Mouse (Mus musculus) testis, postnatal 14 days (tissue): Measurements from ENCODE around the gene Zbed5.
A peak's percentile ranks its signal among the peaks of the same experiment; 100 is the strongest.
"Not testable (repeated sequence)": the region's sequence is repeated elsewhere in the genome, so short reads cannot be mapped to it uniquely, and the experiment has no call there.

Experiments
- DNase-seq: peaks from one replicate; pipeline ENCODE4 v3.0.0; 2021; ENCODE audit warnings: low spot score

Zbed5 gene

DNA sequence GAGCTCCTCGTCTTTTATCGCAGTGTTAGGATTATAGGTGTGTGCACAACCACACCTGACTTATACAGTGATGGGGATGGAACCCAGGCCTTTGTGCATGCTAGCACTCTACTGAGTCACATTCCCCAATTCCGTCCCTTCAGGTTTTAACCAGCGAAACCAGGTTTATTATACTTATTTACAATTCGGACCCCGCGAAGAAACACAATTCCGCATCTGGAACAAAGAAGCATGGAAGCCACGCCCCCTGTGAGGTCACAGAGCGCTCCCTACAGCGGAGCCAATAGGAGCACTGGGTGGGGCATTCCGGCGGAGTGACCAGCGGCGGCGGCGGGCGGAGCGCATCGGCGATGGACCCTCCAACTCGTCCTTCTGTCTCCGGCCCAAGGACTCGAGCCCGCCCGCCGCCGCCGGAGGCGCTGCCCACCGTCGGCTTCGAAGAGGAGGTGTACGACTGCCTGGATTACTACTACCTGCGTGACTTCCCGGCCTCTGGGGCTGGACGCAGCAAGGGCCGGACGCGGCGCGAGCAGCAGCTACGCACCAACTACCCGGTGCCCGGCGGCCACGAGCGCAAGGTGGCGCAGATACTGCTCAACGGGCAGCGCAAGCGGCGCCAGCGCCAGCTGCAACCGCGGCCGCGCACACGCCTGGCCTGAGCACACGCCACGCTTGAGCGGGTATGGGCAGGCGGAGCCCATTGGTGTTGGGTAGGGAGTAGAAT, 12.9 kb downstream of the Zbed5 start, which contains the start of gene Nupr1l:
Gene Nupr1l, plus strand, starts transcription at position 299 of the 724 bp plus-strand sequence.
- peak; percentile 89 for DNase-seq

DNA sequence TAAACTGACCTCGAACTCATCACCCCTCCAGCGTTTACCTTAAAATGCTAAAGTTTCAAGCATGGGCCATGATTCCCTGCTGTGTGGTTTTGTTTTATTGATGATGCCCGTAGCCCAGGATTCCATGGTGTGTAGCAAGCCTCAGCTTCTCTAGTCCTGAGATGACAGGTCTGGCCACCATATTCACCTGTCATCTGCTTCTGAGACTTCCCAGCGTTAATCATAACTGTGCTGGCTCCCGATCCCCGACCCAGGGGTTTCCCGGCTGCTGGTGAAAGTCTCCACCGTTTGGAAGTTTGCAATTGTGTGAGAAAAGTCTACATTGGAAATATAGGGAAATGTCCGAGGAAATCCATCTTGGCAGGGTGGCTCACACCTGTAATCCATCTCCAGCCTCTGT, 13.6 kb downstream of the Zbed5 start:
- no peak for DNase-seq

DNA sequence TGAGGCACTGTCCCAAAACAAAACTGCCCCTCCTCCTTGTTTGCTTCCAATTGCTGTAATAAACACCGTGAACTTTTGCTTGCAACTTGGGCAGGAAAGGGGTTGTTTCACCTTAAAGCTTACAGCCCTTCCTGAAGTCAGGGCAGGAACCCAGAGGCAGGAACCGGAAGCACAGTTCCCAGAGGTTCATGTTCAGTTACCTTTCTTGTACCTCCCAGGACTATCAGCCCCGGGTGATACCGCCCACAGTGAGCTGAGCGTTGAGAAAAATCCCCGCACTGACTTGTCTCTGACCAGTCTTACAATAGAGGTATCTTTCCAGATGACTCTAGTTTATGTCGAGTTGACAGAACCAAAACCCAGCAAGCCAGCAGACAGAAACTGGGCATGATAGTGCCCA, 14.1 kb downstream of the Zbed5 start:
- no peak for DNase-seq

DNA sequence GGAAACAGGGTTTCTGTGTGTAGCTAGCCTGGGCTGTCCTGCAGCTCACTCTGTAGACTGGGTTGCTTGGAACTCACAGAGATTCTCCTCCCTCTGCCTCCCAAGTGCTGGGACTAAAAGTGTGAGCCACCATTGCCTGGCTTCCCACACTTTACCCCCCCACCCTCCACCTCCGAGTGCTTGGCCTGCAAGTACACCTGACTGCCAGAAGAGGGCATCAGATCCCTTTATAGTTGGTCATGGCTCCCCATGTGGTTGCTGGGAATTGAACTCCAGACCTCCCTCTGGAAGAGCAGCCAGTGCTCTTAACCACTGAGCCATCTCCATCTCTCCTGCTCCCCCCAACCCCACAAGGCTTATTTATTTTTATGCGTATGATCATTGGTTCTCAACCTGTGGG, 18.5 kb downstream of the Zbed5 start:
- DNase-seq: no peak

DNA sequence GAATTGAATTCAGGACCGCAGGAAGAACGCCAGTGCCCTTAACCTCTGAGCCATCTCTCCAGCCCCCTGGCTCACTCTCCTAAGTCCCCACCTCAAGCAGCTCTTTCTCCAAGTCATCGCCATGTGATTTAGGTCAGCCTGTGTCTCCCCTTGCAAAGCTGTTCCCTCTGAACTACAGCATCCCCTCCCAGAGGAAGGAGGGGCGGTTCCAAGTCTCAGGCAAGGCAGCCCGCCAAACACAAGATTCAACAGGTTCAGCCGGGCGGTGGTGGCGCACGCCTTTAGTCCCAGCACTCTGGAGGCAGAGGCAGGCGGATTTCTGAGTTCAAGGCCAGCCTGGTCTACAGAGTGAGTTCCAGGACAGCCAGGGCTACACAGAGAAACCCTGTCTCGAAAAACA, 20.0 kb downstream of the Zbed5 start:
- DNase-seq: not testable (repeated sequence)

DNA sequence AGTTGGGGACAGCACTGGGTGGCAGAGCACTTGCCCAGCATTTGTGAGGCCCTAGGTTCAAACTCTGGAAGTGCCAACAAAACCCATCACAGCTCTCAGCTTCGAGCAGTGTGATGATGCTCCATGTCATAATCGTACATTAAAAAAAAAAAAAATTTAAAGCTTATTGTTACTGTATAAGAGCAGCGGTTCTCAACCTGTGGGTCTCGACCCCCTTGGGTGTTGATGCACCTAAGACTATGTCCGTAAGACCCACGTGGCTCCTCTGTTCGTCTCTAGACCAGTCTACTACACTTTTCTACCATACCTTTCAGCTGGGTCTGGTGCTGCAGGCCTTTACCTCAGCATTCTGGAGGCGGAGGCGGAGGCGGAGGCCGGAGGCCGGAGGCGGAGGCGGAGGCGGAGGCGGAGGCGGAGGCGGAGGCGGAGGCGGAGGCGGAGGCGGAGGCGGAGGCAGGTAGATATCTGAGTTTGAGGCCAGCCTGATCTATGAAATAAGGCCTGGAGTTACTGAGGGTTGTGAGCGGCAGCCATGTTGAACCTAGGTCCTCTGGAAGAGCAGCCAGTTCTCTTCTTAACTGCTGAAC, 22.6 kb downstream of the Zbed5 start:
- DNase-seq: no peak

DNA sequence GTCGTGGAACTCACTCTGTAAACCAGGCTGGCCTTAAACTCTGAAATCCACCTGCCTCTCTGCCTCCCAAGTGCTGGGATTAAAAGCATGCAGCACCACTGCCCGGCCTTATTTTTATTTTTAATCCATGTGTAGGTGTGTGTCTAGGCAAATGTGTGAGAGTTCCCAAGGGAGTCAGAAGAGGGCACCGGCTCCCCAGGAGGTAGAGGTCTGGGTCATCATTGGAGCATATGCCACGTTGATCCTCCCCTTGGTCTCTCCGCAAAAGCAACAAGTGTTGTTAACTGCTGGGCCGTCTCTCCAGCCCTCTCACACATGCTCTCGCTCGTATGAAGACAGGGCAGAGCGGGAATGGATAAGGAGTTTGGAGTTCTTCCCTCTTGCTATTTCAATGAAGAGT, 23.2 kb downstream of the Zbed5 start:
- no peak for DNase-seq

DNA sequence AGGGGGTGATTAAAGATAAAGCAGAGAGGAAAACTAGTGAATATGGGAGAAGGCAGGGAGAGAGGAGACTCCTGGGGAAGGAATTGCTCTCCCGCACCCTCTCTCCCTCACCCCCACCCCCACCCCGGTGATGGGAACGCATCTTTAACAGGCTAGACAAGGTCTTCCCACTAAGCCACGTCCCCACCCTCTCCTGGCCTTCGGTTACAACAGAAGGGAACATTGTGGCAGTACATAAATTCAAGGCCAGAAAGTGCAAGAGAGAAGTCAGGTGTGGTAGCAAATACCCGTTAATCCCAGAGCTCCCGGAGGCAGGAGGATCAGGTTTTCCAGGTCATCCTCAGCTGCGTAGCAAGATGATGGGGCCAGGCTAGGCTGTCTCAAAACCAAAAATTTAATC, 23.8 kb downstream of the Zbed5 start:
- no peak for DNase-seq

DNA sequence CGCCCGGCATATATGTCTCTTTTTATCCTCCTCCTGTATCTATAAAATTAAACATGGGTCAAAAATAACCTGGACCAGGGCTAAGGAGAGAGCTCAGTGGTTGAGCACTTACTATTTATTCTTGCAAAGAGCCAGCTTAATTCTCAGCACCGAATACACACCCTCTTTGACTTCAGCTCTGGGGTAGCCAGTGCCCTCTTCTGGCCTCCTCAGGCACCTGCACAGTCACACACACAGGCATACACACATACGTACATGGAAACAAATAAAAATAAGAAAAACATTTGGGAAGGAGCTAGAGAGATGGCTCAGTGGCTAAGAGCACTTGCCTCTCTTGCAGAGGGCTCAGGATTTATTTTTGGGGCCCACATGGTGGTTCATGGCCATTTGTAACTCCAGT, 26.4 kb downstream of the Zbed5 start:
- no peak for DNase-seq

DNA sequence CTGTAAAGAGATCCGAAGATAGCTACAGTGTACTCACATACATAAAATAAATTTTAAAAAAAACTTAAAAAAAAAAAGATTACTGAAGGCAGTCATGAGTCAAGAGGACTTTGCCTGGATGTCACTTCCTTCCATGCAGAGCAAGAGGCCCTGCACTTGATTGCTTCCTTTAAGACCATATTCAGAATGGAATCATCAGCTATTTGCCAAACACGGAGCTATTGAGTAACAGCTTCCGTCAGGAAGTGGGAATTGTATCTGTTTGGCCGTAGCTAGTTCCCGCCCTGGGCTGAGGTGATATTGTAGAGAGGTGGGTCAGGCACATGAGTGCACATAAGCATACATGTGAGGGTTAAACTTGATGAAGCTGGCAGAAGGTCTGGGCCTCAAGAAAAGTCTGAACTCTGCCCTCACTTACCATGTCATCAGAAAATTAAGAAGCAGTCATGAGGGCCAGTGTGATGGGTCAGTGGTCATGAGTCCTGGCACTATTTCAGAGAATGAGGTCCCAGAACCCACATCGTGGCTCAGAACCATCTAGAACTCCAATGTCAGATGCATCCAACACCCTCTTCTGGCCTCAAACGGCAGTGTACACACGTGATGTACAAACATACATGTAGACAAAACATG, 29.4 kb downstream of the Zbed5 start:
- DNase-seq: no peak

DNA sequence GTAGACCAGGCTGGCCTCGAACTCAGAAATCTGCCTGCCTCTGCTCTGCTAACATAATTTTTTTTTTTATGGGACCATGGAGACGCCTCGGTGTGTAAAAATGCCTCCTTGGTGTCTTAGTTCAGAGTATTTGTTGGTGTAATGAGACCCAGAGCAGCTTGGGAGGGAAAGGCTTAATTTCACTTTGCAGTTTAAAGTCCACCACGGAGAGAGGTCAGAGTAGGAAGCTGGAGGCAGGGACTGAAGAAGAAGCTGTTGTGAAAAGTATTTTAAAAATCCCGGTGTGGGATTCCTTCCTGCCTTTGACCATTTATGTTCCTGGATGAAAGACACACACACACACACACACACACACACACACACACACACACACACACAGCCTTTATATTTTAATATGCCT, 30.4 kb downstream of the Zbed5 start:
- no peak for DNase-seq

DNA sequence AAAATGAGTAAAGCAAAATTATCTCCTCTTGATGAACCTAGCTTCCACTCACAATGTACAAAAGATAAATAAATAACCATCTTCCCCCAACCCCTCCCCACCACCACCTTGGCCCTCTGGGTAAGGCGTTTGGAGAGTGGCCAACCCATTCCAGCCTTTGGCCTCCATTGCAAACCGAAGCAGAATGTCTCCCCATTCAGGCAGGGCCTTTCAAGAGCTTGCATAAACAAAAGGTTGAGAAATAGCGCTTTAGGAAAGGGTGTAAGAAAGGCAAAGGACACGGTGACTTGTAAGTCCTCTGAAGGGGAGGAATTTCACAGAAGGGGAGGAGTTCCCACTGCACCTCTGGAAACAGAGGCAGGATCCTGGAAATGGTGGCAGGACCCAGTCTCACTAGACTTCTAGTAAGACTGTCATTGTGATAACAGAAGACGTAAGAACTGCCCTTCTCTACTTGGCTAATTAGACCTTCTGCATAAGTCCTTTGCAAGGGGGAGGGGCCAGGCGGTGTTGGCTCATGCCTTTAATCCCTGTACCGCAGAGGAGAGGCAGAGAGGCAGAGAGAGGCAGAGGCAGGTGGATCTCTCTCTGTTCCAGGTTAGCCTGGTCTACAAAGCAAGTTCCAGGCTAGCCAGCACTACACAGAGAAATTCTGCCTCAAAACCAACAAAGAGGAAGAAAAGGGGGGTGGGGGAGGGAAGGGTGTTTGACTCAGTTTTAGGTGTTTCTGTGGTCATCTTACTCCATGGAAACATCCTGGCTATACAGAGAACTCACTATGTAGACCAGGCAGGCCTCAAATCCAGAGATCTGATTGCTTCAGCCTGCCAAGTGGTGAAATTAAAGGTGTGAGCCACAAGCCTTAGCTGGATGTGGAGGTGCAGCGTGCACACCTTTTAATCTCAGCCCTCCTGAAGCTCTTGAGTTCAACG, 34.7 kb downstream of the Zbed5 start:
- DNase-seq: no peak

DNA sequence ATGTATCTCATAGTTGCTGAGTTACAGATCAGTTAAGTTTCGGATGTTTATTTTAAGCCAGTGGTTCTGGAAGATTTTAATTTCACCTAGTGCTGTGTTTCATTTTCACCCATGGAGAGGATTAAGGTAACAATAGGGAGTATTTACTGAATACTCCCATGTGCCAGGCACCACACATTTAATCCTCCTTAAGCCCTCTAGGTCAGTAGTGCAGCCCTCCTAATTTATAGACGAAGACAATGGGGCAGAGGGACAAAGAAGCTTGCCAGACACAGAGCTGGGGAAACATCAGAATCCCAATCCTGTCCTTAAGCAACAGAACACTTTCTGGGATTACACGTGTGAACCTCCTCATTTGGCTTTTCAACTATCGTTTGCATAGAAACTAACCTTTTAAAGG, 41.4 kb downstream of the Zbed5 start:
- DNase-seq: no peak

DNA sequence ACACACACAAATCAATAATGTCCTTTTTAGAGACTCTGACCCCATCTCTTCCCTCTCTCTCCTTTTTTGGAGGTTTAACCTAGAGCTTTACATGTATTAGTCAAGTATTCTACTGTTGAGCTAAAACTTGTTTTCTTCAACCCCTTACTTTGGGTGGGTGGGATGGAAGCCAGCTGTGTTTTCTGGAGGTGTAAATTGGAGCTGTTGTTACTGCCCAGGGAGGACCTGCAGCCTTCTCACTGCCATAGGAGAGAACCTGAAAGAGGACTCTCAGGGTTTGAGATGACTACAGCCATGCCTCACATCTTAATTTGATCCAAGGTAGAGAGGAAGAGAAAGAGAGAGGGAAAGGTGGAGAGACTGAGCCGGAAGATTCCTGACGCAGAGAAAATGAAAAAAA, 44.8 kb downstream of the Zbed5 start:
- no peak for DNase-seq

DNA sequence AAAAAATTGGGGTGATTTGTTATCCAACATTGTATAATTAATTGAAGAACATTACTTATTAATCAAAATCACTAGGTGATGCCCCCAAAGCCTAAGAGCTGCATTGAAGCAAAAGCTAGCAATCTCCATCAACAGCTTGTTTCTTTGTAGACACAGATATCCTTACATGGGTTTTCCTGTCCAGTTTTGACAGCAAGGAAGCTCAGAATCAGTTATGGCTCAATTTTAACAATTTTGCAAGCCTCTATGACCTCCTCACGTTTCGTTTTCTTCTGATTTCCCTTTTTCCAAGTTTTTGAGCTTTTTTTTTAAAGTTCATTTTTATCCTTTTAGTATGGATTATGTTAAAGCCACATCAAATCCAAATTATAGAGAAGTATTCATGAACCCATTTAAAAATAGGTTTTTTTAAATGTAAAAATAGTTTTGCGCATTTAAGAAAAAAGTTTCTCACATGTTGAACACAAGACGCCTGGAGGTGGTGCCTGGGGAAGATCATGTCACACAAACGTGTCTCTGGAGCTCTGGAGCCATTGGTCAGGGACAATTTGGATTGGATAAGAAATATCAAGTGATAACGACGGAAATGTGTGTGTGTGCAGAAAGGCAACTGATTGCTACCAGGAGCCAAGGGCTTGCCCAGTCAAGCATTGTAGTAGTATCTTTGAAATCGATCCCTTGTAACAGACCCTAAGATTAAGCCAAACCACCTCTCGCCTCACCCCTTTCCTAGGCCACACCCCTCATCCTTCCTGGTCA, 45.4 kb downstream of the Zbed5 start:
- DNase-seq: no peak

DNA sequence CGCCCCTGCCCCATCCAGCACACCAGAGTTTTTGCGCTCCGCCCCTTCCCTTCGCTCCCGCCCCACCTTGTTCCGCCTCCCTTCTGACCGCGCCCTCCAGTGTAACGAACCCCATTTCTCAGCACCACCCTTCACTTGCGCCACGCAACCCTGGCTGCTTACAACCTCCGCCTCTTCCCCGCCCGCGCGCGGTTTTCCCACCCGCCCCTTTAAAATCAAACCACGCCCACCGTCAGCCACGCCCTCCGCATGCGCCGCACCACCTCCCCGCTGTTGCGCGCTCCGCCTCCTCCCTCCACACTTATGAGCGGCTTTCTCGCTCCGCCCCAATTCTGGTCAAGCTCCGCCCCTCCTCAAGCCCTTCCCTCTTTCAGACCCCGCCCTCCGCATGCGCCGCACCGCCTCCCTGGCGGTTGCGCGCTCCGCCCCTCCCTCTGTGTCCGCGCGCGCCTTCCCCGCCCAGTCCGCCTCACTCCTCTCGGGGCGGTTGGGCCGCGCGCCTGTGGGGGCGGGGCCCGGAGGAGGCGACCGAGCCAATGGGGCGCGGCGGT, 46.0 kb downstream of the Zbed5 start, which contains the start of gene Vkorc1l1:
Gene Vkorc1l1, plus strand, starts transcription at position 476 of the 551 bp plus-strand sequence.
- peak; percentile 99 for DNase-seq

DNA sequence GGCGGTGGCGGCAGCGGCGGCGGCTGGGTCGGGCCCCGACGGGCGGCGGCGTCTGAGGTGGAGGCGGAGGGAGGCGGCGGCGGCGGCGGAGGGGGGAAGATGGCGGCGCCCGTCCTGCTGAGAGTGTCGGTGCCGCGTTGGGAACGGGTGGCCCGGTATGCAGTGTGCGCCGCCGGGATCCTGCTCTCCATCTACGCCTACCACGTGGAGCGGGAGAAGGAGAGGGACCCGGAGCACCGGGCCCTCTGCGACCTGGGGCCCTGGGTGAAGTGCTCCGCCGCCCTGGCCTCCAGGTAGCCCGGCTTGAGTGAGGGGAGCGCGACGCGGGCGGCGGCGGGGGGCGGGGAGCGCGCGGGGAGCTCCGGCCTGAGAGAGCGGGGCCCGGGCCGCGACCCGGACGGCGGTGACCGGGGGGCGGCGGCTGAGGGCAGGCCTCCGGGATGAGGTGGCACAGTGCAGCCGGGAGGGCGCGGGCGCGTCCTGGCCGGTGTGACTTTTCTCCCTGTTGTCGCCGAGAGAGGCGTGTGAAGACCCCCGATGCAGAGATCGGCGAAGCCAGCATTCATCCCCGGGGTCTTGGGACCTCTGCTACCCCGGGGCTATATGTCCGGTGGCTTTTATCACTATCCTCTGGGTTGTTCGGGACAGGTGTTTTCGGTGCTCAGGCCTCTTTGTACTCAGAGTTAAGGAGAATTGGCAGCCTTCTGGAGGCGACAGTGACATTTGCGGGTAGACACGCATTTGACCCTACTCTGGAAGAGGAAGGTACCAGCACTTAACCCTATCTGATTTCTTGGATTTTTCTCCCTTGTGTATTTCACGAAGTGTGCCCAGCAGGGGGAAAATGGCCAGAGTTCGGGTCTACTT, 46.8 kb downstream of the Zbed5 start:
- peak; percentile 62 for DNase-seq

DNA sequence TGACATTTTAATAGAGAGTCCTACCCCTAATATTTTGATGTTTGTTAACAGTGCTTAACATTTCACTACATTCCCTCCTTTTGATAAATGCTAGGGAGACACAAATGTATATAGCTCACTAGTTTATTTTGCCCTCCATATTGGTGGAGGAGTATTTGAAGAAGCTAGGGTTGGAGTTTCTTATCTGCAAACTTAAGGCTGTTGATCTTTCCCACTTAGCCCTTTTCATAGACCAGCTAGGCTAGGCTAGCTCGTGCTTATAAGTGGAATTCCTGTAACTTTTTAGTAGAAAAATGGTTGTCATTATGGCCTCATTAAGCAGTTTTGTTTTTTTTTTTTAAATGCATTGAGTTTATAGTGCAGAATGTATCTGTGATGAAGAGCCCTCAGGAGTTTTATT, 47.9 kb downstream of the Zbed5 start:
- no peak for DNase-seq

DNA sequence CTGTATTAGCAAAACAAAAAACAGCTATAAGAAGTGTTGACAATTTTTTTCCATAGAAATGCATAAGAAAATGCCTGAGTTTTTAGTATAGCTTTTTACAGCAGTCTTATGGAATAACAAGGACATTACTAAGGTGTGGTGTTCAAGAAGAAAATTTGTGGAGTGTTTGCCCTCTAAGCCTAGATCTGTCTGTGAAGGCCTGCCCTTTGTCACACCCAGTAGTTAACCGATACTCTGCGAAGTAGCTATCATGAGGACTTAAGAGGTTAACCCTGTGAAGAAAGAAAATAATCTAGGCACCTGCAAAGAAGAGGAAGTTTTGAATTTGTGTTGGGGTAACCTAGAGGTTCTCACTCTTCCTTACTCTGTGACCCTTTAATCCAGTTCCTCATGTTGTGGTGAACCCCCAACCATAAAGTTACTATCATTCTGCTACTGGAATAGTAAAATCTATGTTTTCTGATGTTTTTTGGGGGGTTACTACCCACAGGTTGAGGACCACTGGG, 52.1 kb downstream of the Zbed5 start:
- no peak for DNase-seq

DNA sequence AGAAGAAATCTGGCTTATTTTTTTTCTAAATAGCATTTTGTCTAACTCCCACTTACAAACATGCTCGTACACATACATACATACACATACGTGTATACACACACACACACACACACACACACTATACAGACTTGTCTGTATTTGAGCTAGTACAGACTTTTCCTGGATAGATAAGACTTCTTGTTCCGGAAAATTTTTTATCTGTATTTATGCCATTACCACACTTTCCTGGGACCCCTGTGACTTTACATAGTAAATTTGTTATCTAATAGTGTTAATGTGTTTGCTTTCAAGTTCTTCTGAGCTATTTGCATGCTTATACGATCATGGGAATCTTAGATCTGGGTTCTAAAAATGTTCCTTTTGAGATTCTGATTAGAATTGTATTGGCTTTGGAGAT, 56.6 kb downstream of the Zbed5 start:
- DNase-seq: no peak
